Mouse (Mus musculus): ENCODE data around the gene H2-Q4.
"Not testable (repeated sequence)": the region's sequence is repeated elsewhere in the genome, so short reads cannot be mapped to it uniquely, and the experiment has no call there.

The H2-Q4 gene

GRCm38 (mm10) chr17:35420206-35420810, 40.9 kb downstream of the H2-Q4 start:
- peak; percentile 77 for DNase-seq (ENCODE audit: low read depth, low spot score)

DNA sequence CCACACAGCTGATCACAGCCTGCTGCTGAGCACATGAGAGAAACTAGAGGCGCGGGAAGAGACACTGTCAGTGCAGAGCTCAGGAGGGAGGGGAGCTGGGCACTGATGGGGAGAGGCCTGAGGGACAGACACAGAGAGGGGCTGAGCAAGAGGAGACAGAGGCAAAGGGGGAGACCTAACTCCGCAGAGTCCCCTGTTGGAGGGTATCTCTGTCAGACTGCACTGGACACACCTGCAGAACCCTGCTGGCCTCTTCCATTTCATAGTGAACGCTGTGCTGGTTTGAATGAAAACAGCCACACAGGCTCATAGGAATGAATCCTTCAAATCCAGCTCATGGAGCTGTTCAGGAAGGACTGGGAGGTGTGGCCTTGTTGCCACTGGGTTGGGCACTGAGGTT, 41.9 kb downstream of the H2-Q4 start:
- not testable (repeated sequence) for DNase-seq (ENCODE audit: low read depth, low spot score)

GRCm38 (mm10) chr17:35422360-35422759, 42.9 kb downstream of the H2-Q4 start:
- DNase-seq (ENCODE audit: low read depth, low spot score), result not testable (repeated sequence)

GRCm38 (mm10) chr17:35423131-35423810, 43.9 kb downstream of the H2-Q4 start:
- peak; percentile 63 for DNase-seq (ENCODE audit: low read depth, low spot score)

- peak; percentile 43 for DNase-seq (ENCODE audit: low read depth, low spot score)
These were observed 44.7 kb downstream of the H2-Q4 start for GRCm38 (mm10) chr17:35424106-35424505.

DNA sequence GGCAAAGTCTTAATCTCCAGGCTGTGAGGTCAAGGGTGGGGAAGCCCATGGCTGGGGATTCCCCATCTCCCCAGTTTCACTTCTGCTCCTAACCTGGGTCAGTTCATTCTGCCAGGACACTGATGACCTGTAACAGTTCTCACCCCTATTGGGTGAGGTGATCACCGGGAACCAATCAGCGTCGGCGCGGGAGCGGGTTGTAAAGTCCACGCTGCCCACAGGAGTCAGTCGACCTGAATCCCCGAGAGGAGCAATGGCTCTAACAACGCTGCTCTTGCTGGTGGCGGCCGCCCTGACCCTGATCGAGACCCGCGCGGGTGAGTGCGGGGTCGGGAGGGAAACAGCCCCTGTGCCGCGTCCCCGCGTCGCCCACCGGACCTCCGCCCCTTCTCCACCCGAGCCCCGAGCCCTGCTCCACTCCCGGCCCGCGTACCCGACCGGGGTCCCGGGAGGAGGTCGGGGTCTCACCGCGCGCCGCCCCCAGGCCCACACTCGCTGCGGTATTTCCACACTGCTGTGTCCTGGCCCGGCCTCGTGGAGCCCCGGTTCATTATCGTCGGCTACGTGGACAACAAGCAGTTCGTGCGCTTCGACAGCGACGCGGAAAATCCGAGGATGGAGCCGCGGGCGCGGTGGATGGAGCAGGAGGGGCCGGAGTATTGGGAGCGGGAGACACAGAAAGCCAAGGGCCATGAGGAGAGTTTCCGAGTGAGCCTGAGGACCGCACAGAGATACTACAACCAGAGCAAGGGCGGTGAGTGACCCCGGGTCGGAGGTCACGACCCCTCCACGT, 45.4 kb downstream of the H2-Q4 start, which contains the start of gene H2-Q6:
Gene H2-Q6, plus strand, starts transcription at position 227 of the 793 bp plus-strand sequence.
- peak; percentile 93 for DNase-seq (ENCODE audit: low read depth, low spot score)

DNA sequence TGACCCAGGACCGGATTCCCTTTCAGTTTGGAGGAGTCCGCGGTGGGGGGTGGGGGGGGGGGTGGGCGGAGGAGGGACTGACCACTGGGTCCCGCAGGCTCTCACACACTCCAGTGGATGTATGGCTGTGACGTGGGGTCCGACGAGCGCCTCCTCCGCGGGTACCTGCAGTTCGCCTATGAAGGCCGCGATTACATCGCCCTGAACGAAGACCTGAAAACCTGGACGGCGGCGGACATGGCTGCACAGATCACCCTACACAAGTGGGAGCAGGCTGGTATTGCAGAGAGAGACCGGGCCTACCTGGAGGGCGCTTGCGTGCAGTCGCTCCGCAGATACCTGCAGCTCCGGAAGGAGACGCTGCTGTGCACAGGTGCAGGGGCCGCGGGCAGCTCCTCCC, 46.1 kb downstream of the H2-Q4 start:
- peak; percentile 77 for DNase-seq (ENCODE audit: low read depth, low spot score)

DNA sequence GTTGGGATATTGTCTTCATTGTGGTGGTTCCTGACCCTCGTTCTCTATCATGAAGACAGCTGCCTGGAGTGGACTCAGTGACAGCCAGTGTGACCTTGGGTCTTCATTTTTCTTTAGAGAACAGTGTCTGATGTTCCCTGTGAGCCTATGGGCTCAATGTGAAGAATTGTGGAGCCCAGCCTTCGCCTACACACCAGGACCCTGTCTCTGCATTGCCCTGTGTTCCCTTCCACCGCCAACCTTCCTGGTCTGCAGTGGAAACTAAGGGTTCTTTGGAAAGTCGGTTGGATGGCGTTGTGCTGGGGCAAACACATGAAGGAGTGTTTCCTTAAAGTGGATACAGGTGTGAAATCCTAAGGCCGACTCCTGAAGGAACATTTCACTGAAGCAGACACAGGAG, 49.5 kb downstream of the H2-Q4 start:
- not testable (repeated sequence) for DNase-seq (ENCODE audit: low read depth, low spot score)

- not testable (repeated sequence) for DNase-seq (ENCODE audit: low read depth, low spot score)
These were observed 51.3 kb downstream of the H2-Q4 start for GRCm38 (mm10) chr17:35430671-35431070.

DNA sequence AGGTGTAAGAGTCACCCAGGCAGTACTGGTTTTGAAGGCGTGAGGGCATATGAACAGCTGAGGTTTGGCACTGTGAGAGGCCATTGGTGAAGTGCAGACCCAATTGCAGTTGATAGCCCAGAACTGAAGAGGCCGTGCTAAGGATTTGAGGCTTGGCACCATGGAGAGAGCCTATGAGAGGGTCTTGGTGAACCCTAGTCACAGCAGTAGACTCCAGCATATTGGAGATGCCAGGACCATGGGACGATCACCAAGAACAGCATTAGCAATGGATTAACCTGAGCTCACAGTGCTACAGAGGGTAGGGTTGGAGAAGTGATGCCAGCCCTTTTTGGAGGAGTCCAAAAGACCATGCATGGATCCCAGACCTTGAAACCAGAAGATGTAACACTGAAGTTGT, 52.8 kb downstream of the H2-Q4 start:
- DNase-seq (ENCODE audit: low read depth, low spot score), result not testable (repeated sequence)

DNA sequence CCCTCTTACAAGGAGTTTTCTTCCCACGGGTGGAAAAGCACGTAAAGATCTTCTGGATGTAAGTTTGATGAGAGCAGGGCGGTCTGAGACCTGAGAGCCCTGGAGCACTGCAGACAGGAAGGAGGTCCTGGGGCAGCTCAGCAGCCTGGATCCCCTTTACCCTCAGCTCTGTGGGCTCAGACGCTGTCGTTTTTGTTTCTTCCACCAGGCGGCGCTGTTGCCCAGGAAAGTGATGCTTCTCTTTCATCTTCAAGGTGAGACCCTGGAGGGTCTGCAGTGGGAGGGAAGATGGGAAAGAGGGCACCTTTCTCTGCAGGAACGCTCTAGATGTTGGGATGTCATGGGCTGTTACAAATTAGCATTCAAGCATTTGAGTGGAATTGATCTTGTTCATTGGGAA, 55.4 kb downstream of the H2-Q4 start:
- peak; percentile 79 for DNase-seq (ENCODE audit: low read depth, low spot score)
